Mouse (Mus musculus): Measurements from ENCODE around the gene Tsen15.

DNA sequence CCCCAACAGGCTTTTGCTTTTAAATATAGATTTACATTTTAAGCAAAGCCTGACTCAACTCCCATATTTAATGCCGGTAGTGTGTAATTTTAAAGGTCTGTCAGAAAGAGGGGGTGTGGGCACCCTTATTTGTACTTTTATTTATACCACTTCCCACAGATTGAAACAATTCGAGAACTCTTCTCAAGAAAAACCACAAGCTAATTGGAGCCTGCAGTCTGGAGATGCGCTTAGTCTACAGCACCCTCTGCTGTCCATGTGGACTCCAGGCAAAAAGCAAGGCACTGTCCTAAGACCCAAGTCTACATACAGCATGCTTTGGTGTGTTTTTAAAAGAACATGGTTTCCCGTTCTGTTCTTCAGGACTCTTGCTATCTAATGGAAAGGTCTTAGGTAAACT lies 17.3 kb downstream of the Tsen15 start:
- TF ChIP-seq CTCF (IDR thresholded peaks at IDR 0.05; ENCODE audit: low read depth, low read length) (no peak), TAL1 (conservative IDR thresholded peaks at IDR 0.05; ENCODE audit: low read depth, low read length) (no peak)
